Mouse (Mus musculus) liver, embryonic 14.5 days (tissue): Measurements from ENCODE around the gene Camk2n1.

Experiments
- CTCF ChIP-seq: IDR thresholded peaks from 2 replicates; pipeline ENCODE4 v1.5.1; 2016; ENCODE audit warnings: antibody characterized with exemption, low read depth, control low read depth
- EP300 ChIP-seq: IDR thresholded peaks from 2 replicates; pipeline ENCODE4 v1.6.1; 2016; ENCODE audit warnings: antibody characterized with exemption, low read depth

GRCm38 (mm10) chr4:138471241-138471640 is 17.1 kb downstream of the Camk2n1 start:
- no peak for TF ChIP-seq CTCF
- no peak for TF ChIP-seq EP300
